Mouse (Mus musculus): Measurements from ENCODE around the gene Wdr6. TPM values are rescaled to one million over a fixed set of nuclear protein-coding genes. Genes with fewer than 3 reads are reported as not detected.

The Wdr6 gene
- polyA plus RNA-seq, 1 experiment from 2014 or later = 105 TPM

GRCm38 (mm10) chr9:108589229-108589628 is 10.7 kb upstream of the Wdr6 start:
- 71% methylated on average over 5 of the region's 5 CpGs for WGBS
- no peak for DNase-seq (ENCODE audit: low spot score)
- H3K27ac ChIP-seq = peak overlapping the region; percentile 92
- peaks cover 6% of the 10 kb centered on the region for H3K36me3 ChIP-seq
- no peaks in the 10 kb centered on the region for H3K27me3 ChIP-seq (ENCODE audit: insufficient read depth, poor library complexity, severe bottlenecking)
- H3K4me3 ChIP-seq = no peak overlapping the region
- H3K4me1 ChIP-seq = peaks cover 46% of the 10 kb centered on the region
- H3K9me3 ChIP-seq = no peaks in the 10 kb centered on the region

GRCm38 (mm10) chr9:108587571-108588180 is 9.1 kb upstream of the Wdr6 start:
- Histone ChIP-seq H3K4me1 (peaks cover 51% of the 10 kb centered on the region), H3K4me3 (peak overlapping the region; percentile 54), H3K36me3 (peaks cover 3% of the 10 kb centered on the region), H3K9me3 (no peaks in the 10 kb centered on the region), H3K27me3 (ENCODE audit: insufficient read depth, poor library complexity, severe bottlenecking) (no peaks in the 10 kb centered on the region), H3K27ac (peak overlapping the region; percentile 92)
- peak; percentile 97 for DNase-seq (ENCODE audit: low spot score)
- WGBS = 1% methylated on average over 14 of the region's 14 CpGs

GRCm38 (mm10) chr9:108579344-108579690 is 778 bp upstream of the Wdr6 start:
- 46% methylated on average over 5 of the region's 5 CpGs for WGBS
- no peaks in the 10 kb centered on the region for H3K9me3 ChIP-seq
- DNase-seq (ENCODE audit: low spot score) = no peak
- peak overlapping the region; percentile 97 for H3K27ac ChIP-seq
- H3K36me3 ChIP-seq = peaks cover 42% of the 10 kb centered on the region
- H3K4me1 ChIP-seq = peaks cover 66% of the 10 kb centered on the region
- peak overlapping the region; percentile 82 for H3K4me3 ChIP-seq
- H3K27me3 ChIP-seq (ENCODE audit: insufficient read depth, poor library complexity, severe bottlenecking) = no peaks in the 10 kb centered on the region

GRCm38 (mm10) chr9:108577934-108578544 is 500 bp downstream of the Wdr6 start:
- no peaks in the 10 kb centered on the region for H3K27me3 ChIP-seq (ENCODE audit: insufficient read depth, poor library complexity, severe bottlenecking)
- peaks cover 55% of the 10 kb centered on the region for H3K36me3 ChIP-seq
- peak overlapping the region; percentile 97 for H3K27ac ChIP-seq
- H3K4me1 ChIP-seq = peaks cover 71% of the 10 kb centered on the region
- peak overlapping the region; percentile 82 for H3K4me3 ChIP-seq
- no peak for DNase-seq (ENCODE audit: low spot score)
- H3K9me3 ChIP-seq = no peaks in the 10 kb centered on the region
- 1% methylated on average over 24 of the region's 24 CpGs for WGBS

- peak overlapping the region; percentile 82 for H3K4me3 ChIP-seq
- WGBS = 66% methylated on average over 6 of the region's 6 CpGs
- H3K4me1 ChIP-seq = peaks cover 66% of the 10 kb centered on the region
- H3K36me3 ChIP-seq = peaks cover 63% of the 10 kb centered on the region
- H3K27ac ChIP-seq = no peak overlapping the region
- H3K27me3 ChIP-seq (ENCODE audit: insufficient read depth, poor library complexity, severe bottlenecking) = no peaks in the 10 kb centered on the region
- DNase-seq (ENCODE audit: low spot score) = no peak
- H3K9me3 ChIP-seq = no peaks in the 10 kb centered on the region
Measured at GRCm38 (mm10) chr9:108577025-108577424, 1.5 kb downstream of the Wdr6 start.

GRCm38 (mm10) chr9:108575321-108576297 is 2.9 kb downstream of the Wdr6 start:
- 89% methylated on average over 37 of the region's 37 CpGs for WGBS
- H3K36me3 ChIP-seq = peaks cover 65% of the 10 kb centered on the region
- no peak overlapping the region; the same call in 1 of the 2 replicates for H3K4me3 ChIP-seq
- peak overlapping the region; percentile 23; the same call in 1 of the 2 replicates for H3K27ac ChIP-seq
- no peaks in the 10 kb centered on the region for H3K9me3 ChIP-seq
- H3K4me1 ChIP-seq = peaks cover 70% of the 10 kb centered on the region
- H3K27me3 ChIP-seq (ENCODE audit: insufficient read depth, poor library complexity, severe bottlenecking) = no peaks in the 10 kb centered on the region
- peak; percentile 73 for DNase-seq (ENCODE audit: low spot score)

GRCm38 (mm10) chr9:108574921-108575320 is 3.6 kb downstream of the Wdr6 start:
- peak; percentile 76 for DNase-seq (ENCODE audit: low spot score)
- Histone ChIP-seq H3K27me3 (ENCODE audit: insufficient read depth, poor library complexity, severe bottlenecking) (no peaks in the 10 kb centered on the region), H3K4me1 (peaks cover 75% of the 10 kb centered on the region), H3K36me3 (peaks cover 61% of the 10 kb centered on the region), H3K4me3 (no peak overlapping the region), H3K27ac (no peak overlapping the region), H3K9me3 (no peaks in the 10 kb centered on the region)
- 90% methylated on average over 12 of the region's 12 CpGs for WGBS

GRCm38 (mm10) chr9:108573774-108574690 is 4.5 kb downstream of the Wdr6 start:
- H3K27me3 ChIP-seq (ENCODE audit: insufficient read depth, poor library complexity, severe bottlenecking) = no peaks in the 10 kb centered on the region
- H3K4me1 ChIP-seq = peaks cover 73% of the 10 kb centered on the region
- WGBS = 47% methylated on average over 26 of the region's 26 CpGs
- H3K36me3 ChIP-seq = peaks cover 61% of the 10 kb centered on the region
- no peak for DNase-seq (ENCODE audit: low spot score)
- peak overlapping the region; percentile 31; the same call in 1 of the 2 replicates for H3K27ac ChIP-seq
- H3K9me3 ChIP-seq = no peaks in the 10 kb centered on the region
- H3K4me3 ChIP-seq = 0 out of 2 replicates have a peak overlapping the region, but pooled peaks have one; percentile 3

GRCm38 (mm10) chr9:108572321-108572720 is 6.2 kb downstream of the Wdr6 start:
- H3K4me1 ChIP-seq = peaks cover 77% of the 10 kb centered on the region
- H3K27me3 ChIP-seq (ENCODE audit: insufficient read depth, poor library complexity, severe bottlenecking) = no peaks in the 10 kb centered on the region
- WGBS = 92% methylated on average over 10 of the region's 10 CpGs
- H3K9me3 ChIP-seq = no peaks in the 10 kb centered on the region
- H3K36me3 ChIP-seq = peaks cover 61% of the 10 kb centered on the region
- DNase-seq (ENCODE audit: low spot score) = peak; percentile 69
- no peak overlapping the region for H3K27ac ChIP-seq
- no peak overlapping the region for H3K4me3 ChIP-seq

- Histone ChIP-seq H3K4me3 (no peak overlapping the region), H3K9me3 (no peaks in the 10 kb centered on the region), H3K27me3 (ENCODE audit: insufficient read depth, poor library complexity, severe bottlenecking) (no peaks in the 10 kb centered on the region), H3K36me3 (peaks cover 60% of the 10 kb centered on the region), H3K27ac (no peak overlapping the region), H3K4me1 (peaks cover 71% of the 10 kb centered on the region)
- WGBS = 91% methylated on average over 16 of the region's 16 CpGs
- peak; percentile 70 for DNase-seq (ENCODE audit: low spot score)
Measured at GRCm38 (mm10) chr9:108571401-108571973, 7.1 kb downstream of the Wdr6 start.

GRCm38 (mm10) chr9:108570207-108570896 is 8.2 kb downstream of the Wdr6 start:
- Histone ChIP-seq H3K27ac (peak overlapping the region; percentile 84), H3K4me3 (peak overlapping the region; percentile 76), H3K4me1 (peaks cover 70% of the 10 kb centered on the region), H3K27me3 (ENCODE audit: insufficient read depth, poor library complexity, severe bottlenecking) (no peaks in the 10 kb centered on the region), H3K36me3 (peaks cover 55% of the 10 kb centered on the region), H3K9me3 (no peaks in the 10 kb centered on the region)
- peak; percentile 89 for DNase-seq (ENCODE audit: low spot score)
- 2% methylated on average over 40 of the region's 40 CpGs for WGBS

All from heart, embryonic 10.5 days (tissue).